Mouse (Mus musculus): ENCODE results near the gene Smg6. TPM values are rescaled to one million over a fixed set of nuclear protein-coding genes. Genes with fewer than 3 reads are reported as not detected.
"Not testable (repeated sequence)": the region's sequence is repeated elsewhere in the genome, so short reads cannot be mapped to it uniquely, and the experiment has no call there.

Smg6 gene
- total RNA-seq, 2 experiments from 2014 or later = 11.9 to 12.4 TPM

DNA sequence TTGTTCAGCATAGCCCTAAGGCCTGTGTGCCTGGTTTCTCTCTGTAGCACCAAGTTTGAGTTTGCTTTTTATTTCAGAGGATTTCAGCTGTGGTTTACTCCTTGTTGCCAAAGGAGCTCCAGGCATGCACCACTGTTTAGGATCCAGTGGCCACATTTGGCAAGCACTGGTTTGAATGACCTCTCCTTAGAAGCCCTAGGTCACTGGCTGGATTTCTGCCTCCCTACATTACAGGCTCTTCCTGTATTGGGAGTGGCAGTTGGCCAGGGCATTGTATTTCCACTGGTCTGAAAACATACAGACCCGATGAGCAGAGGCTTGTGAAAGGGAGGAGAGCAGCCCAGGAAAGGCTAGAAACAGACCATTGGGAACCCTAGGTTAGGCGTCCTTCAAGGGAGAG, 63.4 kb downstream of the Smg6 start:
- intact Hi-C loops (cut with DNase I) = loop anchor here (10.0 kb wide), 1 partner anchor 306 kb away; no protein-coding TSS in a partner anchor
- TF ChIP-seq CTCF (IDR thresholded peaks at IDR 0.05) = no peak
- peak overlapping the region; percentile 63 for H3K27ac ChIP-seq

GRCm38 (mm10) chr11:74990501-74990900, 64.9 kb downstream of the Smg6 start:
- DNase-seq = peak; percentile 58
- Histone ChIP-seq H3K27ac (peak overlapping the region; percentile 63), H3K4me3 (no peak overlapping the region)
- intact Hi-C loops (cut with DNase I) = loop anchor here (5.0 kb wide), 1 partner anchor 57 kb away; no protein-coding TSS in a partner anchor
- TF ChIP-seq CTCF (IDR thresholded peaks at IDR 0.05) = no peak

More for the DNA sequence above, 63.4 kb downstream of the Smg6 start:
- no peak overlapping the region; the same call in 1 of the 2 replicates for H3K4me3 ChIP-seq
- peak; percentile 61 for DNase-seq

- no peak overlapping the region for H3K4me3 ChIP-seq
- DNase-seq = no peak
- peak overlapping the region; percentile 63 for H3K27ac ChIP-seq
- no peak for TF ChIP-seq CTCF (IDR thresholded peaks at IDR 0.05)
- intact Hi-C loops (cut with DNase I) = loop anchor here (5.0 kb wide), 1 partner anchor 56 kb away; no protein-coding TSS in a partner anchor
Observed at GRCm38 (mm10) chr11:74991290-74991689, 65.7 kb downstream of the Smg6 start.

DNA sequence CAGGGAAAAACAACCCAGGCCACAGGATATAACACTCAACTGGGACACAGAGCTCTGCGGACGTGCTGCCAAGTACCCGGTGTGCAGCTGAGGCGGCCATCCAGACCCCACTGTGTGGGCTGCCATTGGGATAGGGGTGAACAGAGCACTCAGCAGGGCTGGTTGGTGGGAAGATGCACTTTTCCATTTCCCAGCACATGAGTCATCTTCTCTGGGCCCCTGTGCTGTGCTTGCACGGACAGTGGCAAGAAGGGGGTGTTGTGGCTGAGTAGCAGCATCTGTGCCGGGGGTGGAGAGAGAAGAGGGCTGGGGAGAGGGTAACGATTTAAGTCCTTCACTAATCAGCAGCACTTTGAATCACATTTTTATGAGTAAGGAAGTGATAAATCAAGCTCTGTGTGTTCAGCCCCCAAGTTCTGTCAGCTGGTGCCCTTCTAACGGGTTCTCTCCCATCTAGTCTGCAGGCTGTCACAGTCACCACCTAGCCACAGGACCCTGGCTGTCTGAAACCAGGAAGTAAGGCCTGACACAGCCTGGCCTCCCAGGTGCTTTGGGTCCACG, 66.9 kb downstream of the Smg6 start:
- Histone ChIP-seq H3K4me3 (no peak overlapping the region), H3K27ac (peak overlapping the region; percentile 70)
- DNase-seq = no peak
- intact Hi-C loops (cut with DNase I) = loop anchor here (5.0 kb wide), 1 partner anchor 55 kb away; no protein-coding TSS in a partner anchor
- TF ChIP-seq CTCF (IDR thresholded peaks at IDR 0.05) = no peak

DNA sequence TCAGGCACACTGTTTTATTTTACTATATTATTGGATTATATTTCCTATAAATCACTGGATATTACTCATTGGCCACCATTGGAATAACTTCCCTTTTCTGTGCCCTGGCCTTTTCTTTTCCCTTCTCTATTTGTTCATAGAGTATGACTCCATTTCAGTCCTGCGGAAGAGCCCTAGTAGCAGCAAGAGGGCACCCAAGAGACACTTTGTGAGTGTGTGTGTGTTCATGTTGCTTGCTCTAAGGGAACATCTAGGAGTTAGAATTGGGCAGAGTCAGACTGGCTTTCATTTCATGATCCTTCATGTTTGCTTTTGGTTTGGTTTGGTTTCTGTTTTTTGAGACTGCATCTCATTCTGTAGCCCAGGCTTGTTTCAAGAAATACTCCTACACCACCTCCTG, 68.5 kb downstream of the Smg6 start:
- DNase-seq = no peak
- Histone ChIP-seq H3K4me3 (no peak overlapping the region), H3K27ac (no peak overlapping the region)
- peak; percentile 50 for TF ChIP-seq CTCF (IDR thresholded peaks at IDR 0.05)
- intact Hi-C loops (cut with DNase I) = loop anchor here (5.0 kb wide), 1 partner anchor 53 kb away; no protein-coding TSS in a partner anchor

- no peak for DNase-seq
- Histone ChIP-seq H3K4me3 (no peak overlapping the region), H3K27ac (no peak overlapping the region)
- intact Hi-C loops (cut with DNase I) = loop anchor here (5.0 kb wide), 1 partner anchor 52 kb away; no protein-coding TSS in a partner anchor
- TF ChIP-seq CTCF (IDR thresholded peaks at IDR 0.05) = no peak
Observed at GRCm38 (mm10) chr11:74994856-74995255, 69.2 kb downstream of the Smg6 start.

GRCm38 (mm10) chr11:74996482-74996881, 70.9 kb downstream of the Smg6 start:
- Histone ChIP-seq H3K4me3 (no peak overlapping the region), H3K27ac (no peak overlapping the region)
- TF ChIP-seq CTCF (IDR thresholded peaks at IDR 0.05) = no peak
- intact Hi-C loops (cut with DNase I) = no loop called here
- no peak for DNase-seq

DNA sequence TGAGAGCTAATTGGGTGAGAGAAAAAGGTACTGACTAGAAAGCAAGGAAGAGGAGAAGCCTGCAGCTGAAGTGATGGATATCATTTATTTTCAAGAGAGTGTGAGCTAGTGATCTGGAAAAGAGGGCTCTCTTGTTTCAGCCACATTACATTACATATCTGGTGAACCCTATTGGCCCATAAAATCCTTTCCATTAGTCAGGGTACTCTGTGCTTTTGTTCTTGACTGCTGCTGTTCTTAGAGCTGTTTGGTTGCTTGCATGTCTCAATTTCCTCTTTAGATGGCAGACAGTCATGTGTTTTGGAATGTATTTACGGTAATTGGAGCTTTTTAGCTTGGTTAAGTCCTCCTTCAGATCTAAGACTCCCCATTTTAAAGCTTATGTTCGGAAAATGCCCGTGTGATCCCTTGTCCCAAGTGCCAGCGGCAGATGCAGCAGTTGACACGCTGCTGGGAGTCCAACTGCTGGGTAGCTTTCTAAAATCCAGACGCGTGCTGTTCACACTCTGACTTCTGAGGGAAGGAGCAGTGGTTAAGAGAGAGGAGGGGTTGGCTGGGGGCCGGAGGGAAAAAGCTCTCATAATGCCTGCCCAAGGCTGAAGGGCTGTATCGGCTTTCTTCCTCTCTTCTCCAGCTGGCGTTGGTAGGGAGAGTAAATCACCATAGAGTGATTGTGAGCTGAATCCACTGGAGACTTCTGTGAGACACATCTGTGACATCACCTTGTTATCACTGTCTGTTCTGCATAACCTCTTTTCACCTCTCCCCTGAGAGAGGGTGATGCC, 75.4 kb downstream of the Smg6 start:
- intact Hi-C loops (cut with DNase I) = no loop called here
- peak; percentile 76 for DNase-seq
- Histone ChIP-seq H3K27ac (peak overlapping the region; percentile 73), H3K4me3 (peak overlapping the region; percentile 47)
- TF ChIP-seq CTCF (IDR thresholded peaks at IDR 0.05) = no peak

DNA sequence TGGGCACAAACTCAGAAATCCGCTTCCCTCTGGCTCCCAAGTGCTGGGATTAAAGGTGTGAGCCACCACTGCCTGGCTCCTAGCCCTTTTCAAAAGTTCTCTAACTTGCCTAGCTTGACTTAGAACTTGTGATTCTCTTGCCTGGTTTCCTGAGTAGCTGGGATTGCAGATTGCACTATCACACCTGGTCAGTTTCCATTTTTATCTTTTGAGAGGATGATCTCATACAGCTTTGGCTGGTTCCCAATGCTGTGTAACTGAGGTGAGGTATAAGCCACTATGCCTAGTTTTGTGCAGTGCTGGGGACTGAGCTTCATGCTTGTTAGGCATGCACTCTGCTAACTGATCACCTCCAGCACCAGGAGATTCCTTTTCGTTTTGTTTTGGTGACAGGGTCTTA, 82.6 kb downstream of the Smg6 start:
- no peak overlapping the region for H3K27ac ChIP-seq
- H3K4me3 ChIP-seq = no peak overlapping the region
- DNase-seq = no peak
- TF ChIP-seq CTCF (IDR thresholded peaks at IDR 0.05) = no peak
- intact Hi-C loops (cut with DNase I) = no loop called here

- DNase-seq; intact Hi-C loops (cut with DNase I); H3K27ac ChIP-seq; H3K4me3 ChIP-seq: not testable (repeated sequence)
Observed at GRCm38 (mm10) chr11:75009537-75009936, 83.9 kb downstream of the Smg6 start.

DNA sequence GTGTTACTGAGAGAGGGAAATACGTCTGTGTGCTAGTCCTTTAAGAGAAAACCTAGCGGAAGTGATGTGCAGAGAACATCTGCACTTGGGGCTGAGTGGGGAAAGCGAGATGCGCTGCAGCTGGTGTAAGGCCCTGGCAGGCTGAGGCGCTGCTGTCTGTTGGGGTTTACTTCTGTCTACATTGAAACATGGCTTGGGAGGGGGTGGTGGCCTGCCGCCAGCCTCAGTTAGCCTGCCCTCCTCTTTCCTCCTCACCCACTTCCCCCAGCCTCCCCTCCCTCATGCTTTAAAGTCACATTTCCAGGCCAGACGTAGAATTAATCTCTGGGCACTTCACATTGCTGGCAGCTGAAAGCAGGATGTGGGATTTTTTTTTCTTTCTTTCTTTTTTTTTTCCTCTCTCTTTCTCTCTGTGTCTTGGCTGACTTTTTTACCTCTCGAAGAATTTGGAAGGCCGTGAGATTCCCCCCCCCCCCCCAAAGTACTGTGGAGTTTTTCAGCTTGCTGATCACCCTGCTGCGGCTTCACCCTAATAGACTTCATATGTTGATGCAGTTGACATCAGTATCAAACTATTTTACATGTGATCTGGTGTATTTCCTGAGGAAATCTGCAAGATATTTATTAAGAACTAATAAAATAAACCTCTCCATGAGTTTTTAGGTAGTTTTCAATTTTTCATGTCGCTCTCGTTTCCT, 87.5 kb downstream of the Smg6 start:
- intact Hi-C loops (cut with DNase I) = loop anchor here (5.0 kb wide), 1 partner anchor 34 kb away; no protein-coding TSS in a partner anchor
- no peak for TF ChIP-seq CTCF (IDR thresholded peaks at IDR 0.05)
- H3K27ac ChIP-seq = peak overlapping the region; percentile 87
- peak; percentile 83 for DNase-seq
- H3K4me3 ChIP-seq = peak overlapping the region; percentile 46

Measured in gastrocnemius, adult 2 months (tissue).